Mouse (Mus musculus) forebrain, embryonic 11.5 days (tissue): ENCODE measurements around the gene Gm12790. TPM values are rescaled to one million over a fixed set of nuclear protein-coding genes. Genes with fewer than 3 reads are reported as not detected.
A peak's percentile ranks its signal among the peaks of the same experiment; 100 is the strongest.
"Not testable (repeated sequence)": the region's sequence is repeated elsewhere in the genome, so short reads cannot be mapped to it uniquely, and the experiment has no call there.

Experiments used
- ATAC-seq: fragments of 200-750 bp; cut with Nextera tagmentation; replicated peaks from 2 replicates; pipeline ENCODE4 v1.8.0; 2017; ENCODE audit warnings: moderate TSS enrichment; ENCODE audit not compliant: low FRiP score
- DNase-seq: peaks from one replicate; pipeline ENCODE4 v3.0.0-alpha.2; 2017; ENCODE audit warnings: low spot score
- H3K27ac ChIP-seq: fragments of 300-500 bp; sonication (generic); 2 replicates; pipeline ENCODE4 v1.5.1; 2014; ENCODE audit warnings: low read depth, low read length
- H3K27me3 ChIP-seq: fragments of 300-500 bp; sonication (generic); 2 replicates; pipeline ENCODE4 v1.6.1; 2014; ENCODE audit warnings: mild to moderate bottlenecking, low read length, mixed read lengths; ENCODE audit not compliant: control insufficient read depth, insufficient read depth
- H3K36me3 ChIP-seq: fragments of 300-500 bp; sonication (generic); 2 replicates; pipeline ENCODE4 v1.6.1; 2014; ENCODE audit warnings: mild to moderate bottlenecking, low read length, moderate library complexity, mixed read lengths; ENCODE audit not compliant: control insufficient read depth, insufficient read depth
- H3K4me1 ChIP-seq: fragments of 300-500 bp; sonication (generic); replicated peaks from 2 replicates; pipeline ENCODE4 v1.6.1; 2014; ENCODE audit warnings: low read length, mixed read lengths; ENCODE audit not compliant: control insufficient read depth, insufficient read depth
- H3K4me2 ChIP-seq: fragments of 300-500 bp; sonication (generic); 2 replicates; pipeline ENCODE4 v1.6.1; 2014; ENCODE audit warnings: low read depth, mild to moderate bottlenecking, low read length, moderate library complexity, mixed read lengths; ENCODE audit not compliant: severe bottlenecking
- H3K4me3 ChIP-seq: fragments of 300-500 bp; sonication (generic); 2 replicates; pipeline ENCODE4 v1.5.1; 2014; ENCODE audit warnings: low read depth, low read length
- H3K9ac ChIP-seq: fragments of 300-500 bp; sonication (generic); 2 replicates; pipeline ENCODE4 v1.6.1; 2014; ENCODE audit warnings: low read length
- H3K9me3 ChIP-seq: fragments of 300-500 bp; sonication (generic); 2 replicates; pipeline ENCODE4 v1.6.1; 2016; ENCODE audit warnings: low read length, mixed read lengths; ENCODE audit not compliant: control insufficient read depth
- WGBS: fragments of 180-500 bp; shearing (Covaris S2); extraction: QIAGEN DNeasy Blood & Tissue Kit; methylation state at CpG from one replicate; pipeline ENCODE4 v1.1.7; 2014; 5-methylcytosine and 5-hydroxymethylcytosine counted together
- polyA plus RNA-seq: library from polyadenylated mRNA; unstranded; fragments of >200 nt; fragmentation: Nextera tagmentation; extraction: Ambion mirVana; gene quantifications from 2 replicates; pipeline ENCODE4 v1.2.1, GENCODE M21; 2014

The Gm12790 gene
- not detected in 2 replicates for polyA plus RNA-seq

DNA sequence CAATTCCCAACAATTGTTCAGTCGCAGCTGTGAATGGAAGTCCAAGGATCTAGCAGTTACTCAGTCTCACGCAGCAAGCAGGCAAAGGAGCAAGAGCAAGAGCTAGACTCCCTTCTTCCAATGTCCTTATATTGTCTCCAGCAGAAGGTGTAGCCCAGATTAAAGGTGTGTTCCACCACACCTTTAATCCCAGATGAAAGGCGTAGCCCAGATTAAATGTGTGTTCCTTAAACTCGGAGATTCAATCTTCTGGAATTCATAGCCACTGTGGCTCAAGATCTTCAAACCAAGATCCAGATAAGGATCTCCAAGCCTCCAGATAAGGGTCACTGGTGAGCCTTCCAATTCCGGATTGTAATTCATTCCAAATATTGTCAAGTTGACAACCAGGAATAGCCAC lies at the start of gene Gm12790:
TSS of gene Gm12790 (minus strand) at position 101 of the 400 bp plus-strand sequence.
- not testable (repeated sequence) for ATAC-seq

DNA sequence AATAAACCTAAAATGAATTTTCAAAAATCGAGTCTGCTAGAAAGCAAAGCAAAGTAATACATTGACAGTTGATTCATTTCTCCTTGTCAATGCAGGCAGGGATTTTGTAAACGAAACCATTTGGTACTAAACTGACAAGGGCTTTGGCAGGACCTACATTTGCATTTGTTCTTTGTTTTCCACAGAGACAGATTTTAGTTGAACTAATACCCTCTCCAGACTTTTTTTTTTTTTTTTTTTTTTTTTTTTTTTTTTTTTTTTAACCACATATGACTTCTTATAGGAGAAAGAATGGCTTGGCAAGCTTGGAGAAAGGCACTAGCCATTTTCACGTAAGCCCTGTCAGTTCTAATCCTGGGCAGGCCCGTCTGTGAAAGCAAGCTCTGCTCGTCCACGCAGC lies 45.8 kb upstream of the Gm12790 start:
- no peak overlapping the region for H3K9ac ChIP-seq
- H3K9me3 ChIP-seq = no peaks in the 10 kb centered on the region
- no peaks in the 10 kb centered on the region for H3K27me3 ChIP-seq
- 87% methylated on average over 6 of the region's 6 CpGs for WGBS
- no peak overlapping the region for H3K4me2 ChIP-seq
- no peak overlapping the region for H3K27ac ChIP-seq
- ATAC-seq (no peak), DNase-seq (no peak)
- H3K4me3 ChIP-seq = no peak overlapping the region
- H3K36me3 ChIP-seq = no peaks in the 10 kb centered on the region
- H3K4me1 ChIP-seq = no peaks in the 10 kb centered on the region

More for the DNA sequence above, at the start of gene Gm12790:
- H3K4me1 ChIP-seq, H3K27me3 ChIP-seq, H3K9ac ChIP-seq, DNase-seq, H3K9me3 ChIP-seq, H3K36me3 ChIP-seq, H3K4me3 ChIP-seq, H3K4me2 ChIP-seq, H3K27ac ChIP-seq: not testable (repeated sequence)
- 100% methylated on average over 1 of the region's 5 CpGs for WGBS

DNA sequence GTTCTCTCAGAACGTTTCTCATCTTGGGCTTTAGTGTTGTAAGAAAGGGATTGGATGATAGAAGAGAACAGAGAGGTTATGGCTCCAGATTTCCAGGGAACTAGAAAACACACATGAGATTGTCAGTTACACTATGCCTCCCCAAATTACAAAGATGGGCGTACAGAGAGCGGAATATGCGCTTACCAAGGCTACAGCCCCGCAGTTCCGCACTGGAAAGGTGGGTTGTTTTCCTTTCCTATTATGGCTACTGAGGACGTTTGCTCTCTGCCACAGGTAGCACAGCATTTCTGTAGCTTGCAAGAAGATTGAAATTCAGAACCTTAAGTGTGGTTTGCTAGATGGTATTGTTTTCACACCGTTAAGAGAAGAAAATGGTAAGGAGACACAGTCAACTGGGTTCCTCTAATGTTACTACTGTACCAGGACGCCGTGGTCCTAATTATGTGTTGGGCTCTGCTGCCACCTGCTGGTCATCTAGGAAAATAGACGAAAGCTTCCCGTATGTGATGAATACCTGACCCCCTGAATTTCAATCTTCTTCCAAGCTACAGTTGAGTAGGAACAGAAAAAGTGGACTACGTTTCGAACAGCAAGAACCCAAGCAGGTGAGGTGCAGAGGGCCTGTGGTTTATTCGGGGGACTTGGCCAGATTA lies 17.5 kb upstream of the Gm12790 start:
- Histone ChIP-seq H3K4me1 (no peaks in the 10 kb centered on the region), H3K9me3 (no peaks in the 10 kb centered on the region), H3K36me3 (no peaks in the 10 kb centered on the region), H3K4me2 (no peak overlapping the region), H3K27me3 (no peaks in the 10 kb centered on the region), H3K4me3 (no peak overlapping the region), H3K27ac (no peak overlapping the region), H3K9ac (no peak overlapping the region)
- 41% methylated on average over 15 of the region's 15 CpGs for WGBS
- ATAC-seq (peak; percentile 60; the same call in 1 of the 2 replicates), DNase-seq (peak; percentile 85)

GRCm38 (mm10) chr4:101997426-101997825 lies 16.6 kb upstream of the Gm12790 start:
- H3K9me3 ChIP-seq = no peaks in the 10 kb centered on the region
- no peak for DNase-seq
- H3K36me3 ChIP-seq = no peaks in the 10 kb centered on the region
- H3K4me1 ChIP-seq = no peaks in the 10 kb centered on the region
- no peaks in the 10 kb centered on the region for H3K27me3 ChIP-seq
- ATAC-seq = no peak
- H3K9ac ChIP-seq = no peak overlapping the region
- no peak overlapping the region for H3K4me2 ChIP-seq
- H3K4me3 ChIP-seq = no peak overlapping the region
- H3K27ac ChIP-seq = no peak overlapping the region
- WGBS = 95% methylated on average over 5 of the region's 5 CpGs

GRCm38 (mm10) chr4:101986326-101986725 lies 5.5 kb upstream of the Gm12790 start, which contains the start of gene Gm12789:
Gm12789 (plus strand) TSS chr4:101986626.
- H3K4me3 ChIP-seq, H3K27ac ChIP-seq, H3K9ac ChIP-seq, ATAC-seq, H3K9me3 ChIP-seq, DNase-seq, H3K4me1 ChIP-seq, H3K36me3 ChIP-seq, H3K27me3 ChIP-seq, H3K4me2 ChIP-seq: not testable (repeated sequence)
- WGBS = 79% methylated on average over 2 of the region's 2 CpGs

GRCm38 (mm10) chr4:101985678-101986077 lies 4.8 kb upstream of the Gm12790 start:
- 88% methylated on average over 5 of the region's 5 CpGs for WGBS
- H3K4me2 ChIP-seq = no peak overlapping the region
- no peak overlapping the region for H3K4me3 ChIP-seq
- H3K27ac ChIP-seq = no peak overlapping the region
- H3K27me3 ChIP-seq = no peaks in the 10 kb centered on the region
- no peaks in the 10 kb centered on the region for H3K9me3 ChIP-seq
- H3K36me3 ChIP-seq = no peaks in the 10 kb centered on the region
- no peak overlapping the region for H3K9ac ChIP-seq
- H3K4me1 ChIP-seq = no peaks in the 10 kb centered on the region
- ATAC-seq = no peak
- DNase-seq = no peak

DNA sequence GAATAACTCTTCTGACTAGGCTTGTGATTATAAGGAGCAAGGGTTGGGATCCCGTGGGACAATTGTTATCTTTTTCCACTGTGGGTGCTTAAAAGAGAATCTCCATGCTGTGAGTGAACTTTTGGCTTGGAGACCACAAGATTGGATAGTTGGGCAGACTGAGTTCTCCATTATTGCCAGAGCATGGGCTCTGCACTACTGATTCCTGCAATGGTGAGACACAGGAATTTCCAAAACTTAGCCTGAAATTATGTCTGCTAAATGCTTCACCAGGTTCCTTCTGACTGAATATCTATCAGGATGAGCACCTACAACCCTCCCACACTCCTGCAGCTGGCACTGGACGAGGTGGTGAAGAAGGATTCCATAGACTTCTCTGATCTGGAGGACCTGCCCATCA lies 40.7 kb downstream of the Gm12790 start, which contains the start of gene Gm12794:
TSS of gene Gm12794 (plus strand) at position 301 of the 400 bp plus-strand sequence.
- not testable (repeated sequence) for H3K36me3 ChIP-seq, H3K4me1 ChIP-seq, H3K27me3 ChIP-seq, H3K9me3 ChIP-seq, H3K27ac ChIP-seq, H3K4me2 ChIP-seq, DNase-seq, H3K9ac ChIP-seq, H3K4me3 ChIP-seq, ATAC-seq
- WGBS = 86% methylated on average over 1 of the region's 2 CpGs
